Mouse (Mus musculus) embryonic facial prominence, embryonic 10.5 days (tissue): ENCODE results near the gene Aoah. TPM values are rescaled to one million over a fixed set of nuclear protein-coding genes. Genes with fewer than 3 reads are reported as not detected.

Experiments used
- DNase-seq: peaks from one replicate; pipeline ENCODE4 v3.0.0-alpha.2; 2017; ENCODE audit warnings: low spot score
- H3K27ac ChIP-seq: fragments of 300-500 bp; sonication (generic); replicated peaks from 2 replicates; pipeline ENCODE4 v1.5.1; 2016; ENCODE audit warnings: mild to moderate bottlenecking
- H3K27me3 ChIP-seq: fragments of 300-500 bp; sonication (generic); replicated peaks from 2 replicates; pipeline ENCODE4 v1.6.1; 2016; ENCODE audit warnings: low read depth, mild to moderate bottlenecking; ENCODE audit not compliant: poor library complexity, severe bottlenecking
- H3K36me3 ChIP-seq: fragments of 300-500 bp; sonication (generic); replicated peaks from 2 replicates; pipeline ENCODE4 v1.6.1; 2016; ENCODE audit warnings: mild to moderate bottlenecking, moderate library complexity
- H3K4me1 ChIP-seq: fragments of 300-500 bp; sonication (generic); 2 replicates; pipeline ENCODE4 v1.6.1; 2016
- H3K4me3 ChIP-seq: fragments of 300-500 bp; sonication (generic); 2 replicates; pipeline ENCODE4 v1.5.1; 2016; ENCODE audit warnings: mild to moderate bottlenecking, moderate library complexity
- H3K9me3 ChIP-seq: fragments of 300-500 bp; sonication (generic); 2 replicates; pipeline ENCODE4 v1.6.1; 2016; ENCODE audit warnings: mild to moderate bottlenecking
- WGBS: fragments of 180-500 bp; shearing (Covaris S2); methylation state at CpG from one replicate; pipeline ENCODE4 v1.1.7; 2016; 5-methylcytosine and 5-hydroxymethylcytosine counted together
- polyA plus RNA-seq: library from polyadenylated mRNA; unstranded; fragments of >200 nt; fragmentation: Nextera tagmentation; extraction: Ambion mirVana; gene quantifications from 2 replicates; pipeline ENCODE4 v1.2.1, GENCODE M21; 2016

Aoah gene
- polyA plus RNA-seq, 1 experiment from 2014 or later = 0.32 TPM

- Histone ChIP-seq H3K36me3 (no peaks in the 10 kb centered on the region), H3K27me3 (no peaks in the 10 kb centered on the region), H3K27ac (no peak overlapping the region), H3K9me3 (no peaks in the 10 kb centered on the region), H3K4me1 (no peaks in the 10 kb centered on the region), H3K4me3 (no peak overlapping the region)
- WGBS = 56% methylated on average over 2 of the region's 2 CpGs
- DNase-seq = no peak
Measured at GRCm38 (mm10) chr13:20820712-20821328, 26.9 kb downstream of the Aoah start.

GRCm38 (mm10) chr13:20828728-20829127 is 34.8 kb downstream of the Aoah start:
- DNase-seq = no peak
- Histone ChIP-seq H3K27ac (no peak overlapping the region), H3K36me3 (no peaks in the 10 kb centered on the region), H3K9me3 (no peaks in the 10 kb centered on the region), H3K4me1 (no peaks in the 10 kb centered on the region), H3K4me3 (no peak overlapping the region), H3K27me3 (no peaks in the 10 kb centered on the region)
- WGBS = 82% methylated on average over 2 of the region's 2 CpGs

- Histone ChIP-seq H3K27me3 (no peaks in the 10 kb centered on the region), H3K4me3 (no peak overlapping the region), H3K27ac (no peak overlapping the region), H3K9me3 (no peaks in the 10 kb centered on the region), H3K4me1 (no peaks in the 10 kb centered on the region), H3K36me3 (no peaks in the 10 kb centered on the region)
- 91% methylated on average over 9 of the region's 9 CpGs for WGBS
- no peak for DNase-seq
Measured at GRCm38 (mm10) chr13:20829181-20829900, 35.4 kb downstream of the Aoah start.

- no peaks in the 10 kb centered on the region for H3K4me1 ChIP-seq
- H3K36me3 ChIP-seq = no peaks in the 10 kb centered on the region
- no peak overlapping the region for H3K27ac ChIP-seq
- no peak overlapping the region for H3K4me3 ChIP-seq
- no peaks in the 10 kb centered on the region for H3K9me3 ChIP-seq
- no peaks in the 10 kb centered on the region for H3K27me3 ChIP-seq
- 67% methylated on average over 3 of the region's 3 CpGs for WGBS
- no peak for DNase-seq
Measured at GRCm38 (mm10) chr13:20855893-20856292, 62.0 kb downstream of the Aoah start.

- no peaks in the 10 kb centered on the region for H3K9me3 ChIP-seq
- no peaks in the 10 kb centered on the region for H3K4me1 ChIP-seq
- WGBS = 57% methylated on average over 1 of the region's 1 CpGs
- no peaks in the 10 kb centered on the region for H3K27me3 ChIP-seq
- H3K4me3 ChIP-seq = no peak overlapping the region
- H3K36me3 ChIP-seq = no peaks in the 10 kb centered on the region
- no peak overlapping the region for H3K27ac ChIP-seq
- no peak for DNase-seq
Measured at GRCm38 (mm10) chr13:20899372-20899771, 105.5 kb downstream of the Aoah start.

GRCm38 (mm10) chr13:20900396-20900971 is 106.6 kb downstream of the Aoah start:
- no peak for DNase-seq
- Histone ChIP-seq H3K4me3 (no peak overlapping the region), H3K4me1 (no peaks in the 10 kb centered on the region), H3K27ac (no peak overlapping the region), H3K9me3 (no peaks in the 10 kb centered on the region), H3K36me3 (no peaks in the 10 kb centered on the region), H3K27me3 (no peaks in the 10 kb centered on the region)
- WGBS = 76% methylated on average over 8 of the region's 8 CpGs

- H3K4me3 ChIP-seq = no peak overlapping the region
- no peak for DNase-seq
- WGBS = 36% methylated on average over 2 of the region's 2 CpGs
- H3K27me3 ChIP-seq = no peaks in the 10 kb centered on the region
- H3K4me1 ChIP-seq = no peaks in the 10 kb centered on the region
- H3K9me3 ChIP-seq = no peaks in the 10 kb centered on the region
- H3K27ac ChIP-seq = no peak overlapping the region
- no peaks in the 10 kb centered on the region for H3K36me3 ChIP-seq
Measured at GRCm38 (mm10) chr13:20900972-20901457, 107.1 kb downstream of the Aoah start.

- 76% methylated on average over 3 of the region's 3 CpGs for WGBS
- Histone ChIP-seq H3K27ac (no peak overlapping the region), H3K36me3 (no peaks in the 10 kb centered on the region), H3K4me3 (no peak overlapping the region), H3K9me3 (no peaks in the 10 kb centered on the region), H3K4me1 (no peaks in the 10 kb centered on the region), H3K27me3 (no peaks in the 10 kb centered on the region)
- no peak for DNase-seq
Measured at GRCm38 (mm10) chr13:20901634-20902135, 107.8 kb downstream of the Aoah start.

GRCm38 (mm10) chr13:20904118-20904517 is 110.2 kb downstream of the Aoah start:
- no peaks in the 10 kb centered on the region for H3K36me3 ChIP-seq
- no peaks in the 10 kb centered on the region for H3K4me1 ChIP-seq
- no peak for DNase-seq
- no peaks in the 10 kb centered on the region for H3K9me3 ChIP-seq
- H3K27me3 ChIP-seq = no peaks in the 10 kb centered on the region
- 74% methylated on average over 4 of the region's 4 CpGs for WGBS
- H3K4me3 ChIP-seq = no peak overlapping the region
- no peak overlapping the region for H3K27ac ChIP-seq

GRCm38 (mm10) chr13:20905195-20905594 is 111.3 kb downstream of the Aoah start:
- no peaks in the 10 kb centered on the region for H3K9me3 ChIP-seq
- no peaks in the 10 kb centered on the region for H3K4me1 ChIP-seq
- 73% methylated on average over 2 of the region's 2 CpGs for WGBS
- no peak overlapping the region for H3K4me3 ChIP-seq
- no peak overlapping the region for H3K27ac ChIP-seq
- H3K36me3 ChIP-seq = no peaks in the 10 kb centered on the region
- H3K27me3 ChIP-seq = no peaks in the 10 kb centered on the region
- DNase-seq = no peak

GRCm38 (mm10) chr13:20916698-20917511 is 123.0 kb downstream of the Aoah start:
- H3K9me3 ChIP-seq = no peaks in the 10 kb centered on the region
- H3K4me3 ChIP-seq = no peak overlapping the region
- DNase-seq = no peak
- WGBS = 78% methylated on average over 10 of the region's 10 CpGs
- no peaks in the 10 kb centered on the region for H3K36me3 ChIP-seq
- no peak overlapping the region for H3K27ac ChIP-seq
- H3K4me1 ChIP-seq = no peaks in the 10 kb centered on the region
- no peaks in the 10 kb centered on the region for H3K27me3 ChIP-seq

- DNase-seq = no peak
- no peak overlapping the region for H3K4me3 ChIP-seq
- no peaks in the 10 kb centered on the region for H3K4me1 ChIP-seq
- no peaks in the 10 kb centered on the region for H3K27me3 ChIP-seq
- no peaks in the 10 kb centered on the region for H3K9me3 ChIP-seq
- WGBS = 93% methylated on average over 3 of the region's 3 CpGs
- H3K36me3 ChIP-seq = no peaks in the 10 kb centered on the region
- H3K27ac ChIP-seq = no peak overlapping the region
Measured at GRCm38 (mm10) chr13:20920401-20920800, 126.5 kb downstream of the Aoah start.
